In genomic region chr14:20106271-20106670, GRCm38 (mm10) we compare ENCODE assay signal across 28 mouse cellular contexts. TPM values are rescaled to one million over a fixed set of nuclear protein-coding genes. Genes with fewer than 3 reads are reported as not detected.
A peak's percentile ranks its signal among the peaks of the same experiment; 100 is the strongest.
DNase-seq lines count a peak whose midpoint lies in the region; ATAC-seq and TF ChIP-seq lines count a peak whose summit lies in the region.
"Had no signal": no experiment of that assay in that cellular context is flagged by ENCODE, and none has a peak within 500 bp of the region (broad histone marks: within the 10 kb centered on the region; RNA-seq: fewer than 3 reads in every experiment).

No protein-coding gene starts in this region.

- no peaks in the 10 kb centered on the region for H3K9me3 ChIP-seq in lung, postnatal 0 days (ENCODE audit: low read length)
- H3K9me3 ChIP-seq: forebrain, embryonic 13.5 days; heart, embryonic 10.5 days; hindbrain, embryonic 13.5 days; liver, embryonic 12.5 days; neural tube, embryonic 12.5 days had no signal

- no peak overlapping the region for H3K4me2 ChIP-seq in lung, postnatal 0 days (replicated peaks; ENCODE audit: low read depth, low read length)
- H3K4me2 ChIP-seq: forebrain, embryonic 13.5 days; hindbrain, embryonic 13.5 days; liver, embryonic 12.5 days; midbrain, embryonic 11.5 days; neural tube, embryonic 12.5 days had no signal

- TF ChIP-seq CTCF in lung, postnatal 0 days (IDR thresholded peaks at IDR 0.05): no peak

- TF ChIP-seq EP300 in lung, postnatal 0 days (IDR thresholded peaks at IDR 0.05): peak; percentile 99

- no peaks in the 10 kb centered on the region for H3K27me3 ChIP-seq in lung, postnatal 0 days (replicated peaks; ENCODE audit: insufficient read depth, low read length)
- H3K27me3 ChIP-seq: CH12.LX; forebrain, embryonic 13.5 days; hindbrain, embryonic 13.5 days; liver, embryonic 12.5 days; neural tube, embryonic 12.5 days had no signal

- H3K4me3 ChIP-seq in lung, postnatal 0 days (ENCODE audit: low read depth, low read length): no peak overlapping the region
- H3K4me3 ChIP-seq: forebrain, embryonic 13.5 days; heart, embryonic 10.5 days; hindbrain, embryonic 13.5 days; layer of hippocampus, adult 2 months; liver, embryonic 12.5 days; neural tube, embryonic 12.5 days had no signal

- no peaks in the 10 kb centered on the region for H3K4me1 ChIP-seq in lung, postnatal 0 days (ENCODE audit: insufficient read depth, low read depth, low read length)
- H3K4me1 ChIP-seq: forebrain, embryonic 13.5 days; heart, embryonic 10.5 days; hindbrain, embryonic 13.5 days; neural tube, embryonic 12.5 days had no signal

- DNase-seq in kidney, adult 9 months: peak; percentile 59
- DNase-seq in kidney, postnatal 10 days: no peak
- DNase-seq in lung, postnatal 0 days (ENCODE audit: low spot score): peak; percentile 69
- DNase-seq in lung, postnatal 4 days: no peak
- DNase-seq in lung, postnatal 10 days: peak; percentile 42
- DNase-seq in T-cell, adult 2 months (ENCODE audit: low spot score): no peak
- DNase-seq in adrenal gland, adult 18-20 months (ENCODE audit: low spot score in 2 of 2): no peak
- DNase-seq: adrenal gland, postnatal 10 days; cerebellum, adult 11 months; cerebellum, adult 9-10 months; cerebellum, postnatal 36 days; gastrocnemius, postnatal 10 days; heart, postnatal 4 days; left cerebral cortex, postnatal 4 days; liver, postnatal 0 days; right cerebral cortex, adult 18-20 months; spleen, adult 18-20 months; thymus, postnatal 14 days had no signal

- H3K9ac ChIP-seq in lung, postnatal 0 days (replicated peaks; ENCODE audit: low read depth): no peak overlapping the region
- H3K9ac ChIP-seq: forebrain, embryonic 13.5 days; hindbrain, embryonic 13.5 days; liver, embryonic 12.5 days; liver, postnatal 0 days; neural tube, embryonic 12.5 days had no signal

- peak; percentile 80 for ATAC-seq in lung, postnatal 0 days
- ATAC-seq: forebrain, embryonic 13.5 days; intestine, embryonic 16.5 days; liver, embryonic 12.5 days; liver, postnatal 0 days; midbrain, embryonic 16.5 days had no signal

- 0 out of 2 replicates have a peak overlapping the region, but pooled peaks have one; percentile 33 for H3K27ac ChIP-seq in lung, postnatal 0 days (ENCODE audit: low read length)
- H3K27ac ChIP-seq: forebrain, embryonic 13.5 days; heart, embryonic 10.5 days; hindbrain, embryonic 13.5 days; layer of hippocampus, adult 2 months; liver, embryonic 12.5 days; neural tube, embryonic 12.5 days had no signal

- H3K36me3 ChIP-seq in lung, postnatal 0 days (ENCODE audit: insufficient read depth, low read length): no peaks in the 10 kb centered on the region
- H3K36me3 ChIP-seq: heart, embryonic 10.5 days; hindbrain, embryonic 13.5 days; liver, embryonic 12.5 days; neural tube, embryonic 12.5 days had no signal

- 41% methylated on average over 6 of the region's 6 CpGs for WGBS in lung, postnatal 0 days

RNA-seq across cellular contexts. Expression of gene Saysd1, which starts 32.1 kb away (rescaled TPM):
- polyA plus RNA-seq in lung, postnatal 0 days (2015; fragmentation: Nextera tagmentation; extraction: Ambion mirVana): 18.6 and 18.9 TPM in 2 replicates
- 1 to 10 TPM; 5.1 to 7.8 TPM for total RNA-seq in adrenal gland, adult 18-20 months (2021)

Comparison
In these comparisons a context has a peak if more than half of its experiments do, and no peak if none do; other contexts are left out.
1. DNase-seq: peak in kidney, adult 9 months (single experiment), lung, postnatal 0 days (single experiment) and lung, postnatal 10 days (single experiment); none in kidney, postnatal 10 days (single experiment), lung, postnatal 4 days (0 of 2), T-cell, adult 2 months (single experiment) and adrenal gland, adult 18-20 months (0 of 2).